Comparison of ENCODE assay signal across 24 mouse cellular contexts in the genomic region with DNA sequence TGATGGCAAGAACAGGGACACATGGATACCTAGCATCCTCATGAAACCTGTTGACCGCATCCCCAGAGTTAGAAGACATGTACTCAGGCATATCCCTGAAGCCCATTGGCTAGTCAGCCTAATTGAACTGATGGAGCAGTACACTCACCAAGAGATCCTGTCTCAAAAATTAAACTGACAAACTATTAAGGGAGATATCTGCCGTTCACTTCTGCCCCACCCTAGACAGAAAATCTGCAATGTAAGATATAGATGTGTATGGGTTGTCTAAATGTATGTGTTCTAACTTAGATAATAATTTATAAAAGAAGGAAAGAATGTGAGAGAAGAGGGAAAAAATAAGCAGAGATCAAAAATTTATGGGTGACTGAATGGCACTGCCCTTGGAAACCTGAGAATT.
"Had no signal": no experiment of that assay in that cellular context is flagged by ENCODE, and none has a peak within 500 bp of the region (broad histone marks: within the 10 kb centered on the region; RNA-seq: fewer than 3 reads in every experiment).

No protein-coding gene starts in this region.

- H3K27ac ChIP-seq: gastrocnemius, adult 2 months; heart, embryonic 10.5 days; hindbrain, embryonic 10.5 days; hindbrain, embryonic 12.5 days; hindbrain, embryonic 14.5 days; intestine, embryonic 15.5 days; layer of hippocampus, adult 2 months; left cerebral cortex, adult 2 months; limb, embryonic 10.5 days; limb, embryonic 12.5 days had no signal

- H3K9me3 ChIP-seq: heart, embryonic 10.5 days; heart, embryonic 12.5 days; hindbrain, embryonic 10.5 days; hindbrain, embryonic 12.5 days; intestine, embryonic 15.5 days; limb, embryonic 10.5 days; limb, embryonic 12.5 days had no signal

- H3K4me1 ChIP-seq: heart, embryonic 10.5 days; heart, embryonic 12.5 days; hindbrain, embryonic 10.5 days; hindbrain, embryonic 12.5 days; intestine, embryonic 15.5 days; limb, embryonic 10.5 days; limb, embryonic 12.5 days had no signal

- H3K9ac ChIP-seq: heart, embryonic 12.5 days; hindbrain, embryonic 12.5 days; hindbrain, embryonic 14.5 days; intestine, embryonic 15.5 days; limb, embryonic 12.5 days had no signal

- ATAC-seq: hindbrain, embryonic 16.5 days; inflammation-experienced regulatory T-cells, adult 6 months; intestine, embryonic 15.5 days; intestine, postnatal 0 days had no signal

- H3K4me2 ChIP-seq: heart, embryonic 12.5 days; hindbrain, embryonic 12.5 days; hindbrain, embryonic 14.5 days; intestine, embryonic 15.5 days; limb, embryonic 12.5 days had no signal

- H3K27me3 ChIP-seq: heart, embryonic 12.5 days; hindbrain, embryonic 12.5 days; intestine, embryonic 15.5 days; limb, embryonic 12.5 days had no signal

- H3K36me3 ChIP-seq: heart, embryonic 10.5 days; heart, embryonic 12.5 days; hindbrain, embryonic 10.5 days; hindbrain, embryonic 12.5 days; intestine, embryonic 15.5 days had no signal

- DNase-seq: gastrocnemius, adult 2 months; gastrocnemius, postnatal 10 days; gastrocnemius, postnatal 25 days; heart, adult 18-20 months; heart, postnatal 10 days; heart, postnatal 4 days; kidney, adult 18-20 months; kidney, adult 8-10 months; kidney, postnatal 10 days; kidney, postnatal 25 days; kidney, postnatal 4 days had no signal

- H3K4me3 ChIP-seq: gastrocnemius, adult 2 months; heart, embryonic 10.5 days; heart, embryonic 12.5 days; hindbrain, embryonic 10.5 days; hindbrain, embryonic 12.5 days; intestine, embryonic 15.5 days; layer of hippocampus, adult 2 months; left cerebral cortex, adult 2 months; limb, embryonic 10.5 days; limb, embryonic 12.5 days had no signal
